Mouse (Mus musculus): ENCODE results near the gene Acot7.
A peak's percentile ranks its signal among the peaks of the same experiment; 100 is the strongest.

The Acot7 gene

GRCm38 (mm10) chr4:152178916-152179705 lies 1.2 kb downstream of the Acot7 start:
- DNase-seq (ENCODE audit: low spot score in 2 of 2) = peak in 1 of 2 experiments; percentile 32

DNA sequence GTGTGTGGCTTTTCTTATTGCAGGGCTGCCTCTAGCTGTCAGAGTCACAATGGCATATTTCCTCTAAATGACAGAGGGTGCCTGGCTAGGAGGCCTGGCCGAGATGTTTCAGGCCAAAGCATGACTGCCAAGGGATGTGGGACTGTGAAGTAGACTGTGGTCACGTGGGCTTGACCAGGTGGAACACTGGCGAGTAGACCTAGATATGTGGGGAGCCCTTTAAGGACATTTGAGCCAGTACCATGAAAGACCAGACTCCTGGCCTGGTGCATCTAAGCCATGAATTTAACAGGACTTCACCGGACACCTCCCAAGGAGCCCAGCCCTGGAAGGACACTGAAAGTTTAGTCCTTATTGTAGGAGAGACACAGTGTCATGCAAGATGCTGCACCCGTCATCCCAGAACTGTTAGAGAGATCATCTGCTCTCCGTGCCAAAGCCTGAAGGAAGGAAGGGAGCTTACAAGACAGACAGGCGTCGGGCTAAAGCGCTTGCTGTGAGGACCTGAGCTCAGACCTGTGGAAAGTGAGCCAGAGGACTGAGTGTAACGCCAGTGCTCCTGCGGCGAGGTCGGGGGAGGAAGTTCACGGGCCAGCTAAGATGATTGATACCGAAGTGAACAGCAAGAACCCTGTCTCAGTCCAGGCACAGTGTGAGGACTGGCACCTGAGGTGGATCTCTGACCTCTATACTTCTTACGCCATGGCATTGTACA lies 2.2 kb downstream of the Acot7 start:
- no peak for DNase-seq (ENCODE audit: low spot score in 2 of 2)

- DNase-seq (ENCODE audit: low spot score in 2 of 2) = no peak
Observed at GRCm38 (mm10) chr4:152182205-152182604, 4.3 kb downstream of the Acot7 start.

DNA sequence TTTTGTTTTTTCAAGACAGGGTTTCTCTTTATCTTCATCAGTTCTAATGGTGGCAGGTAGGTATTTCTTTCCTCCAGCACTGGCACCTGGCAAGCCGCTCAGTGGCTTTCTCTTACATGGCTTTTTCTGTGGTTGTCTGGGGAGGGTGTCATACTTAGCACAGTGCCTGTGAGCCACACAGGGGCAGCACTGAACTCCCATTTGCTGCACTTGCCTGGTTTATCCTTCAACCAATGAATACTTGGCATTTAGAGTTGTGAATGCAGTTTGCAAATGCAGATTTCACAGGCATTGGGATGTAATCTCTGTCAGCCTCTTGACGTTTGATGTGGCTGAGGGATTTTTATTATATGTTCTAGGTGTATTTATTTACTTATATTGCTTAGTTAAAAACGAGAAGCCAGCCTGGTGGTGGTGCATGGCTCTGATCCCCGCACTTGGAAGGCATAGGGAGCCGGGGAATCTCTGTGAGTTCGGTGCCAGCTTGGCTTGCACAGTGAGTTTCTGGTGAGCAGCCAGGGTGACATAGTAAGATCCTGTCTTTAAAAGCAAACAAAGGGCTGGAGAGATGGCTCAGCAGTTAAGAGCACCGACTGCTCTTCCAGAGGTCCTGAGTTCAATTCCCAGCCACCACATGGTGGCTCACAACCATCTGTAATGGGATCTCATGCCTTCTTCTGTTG lies 6.6 kb downstream of the Acot7 start:
- no peak for DNase-seq (ENCODE audit: low spot score in 2 of 2)

GRCm38 (mm10) chr4:152185137-152185509 lies 7.2 kb downstream of the Acot7 start:
- no peak for DNase-seq (ENCODE audit: low spot score in 2 of 2)

GRCm38 (mm10) chr4:152185510-152186204 lies 7.7 kb downstream of the Acot7 start:
- no peak for DNase-seq (ENCODE audit: low spot score in 2 of 2)

DNA sequence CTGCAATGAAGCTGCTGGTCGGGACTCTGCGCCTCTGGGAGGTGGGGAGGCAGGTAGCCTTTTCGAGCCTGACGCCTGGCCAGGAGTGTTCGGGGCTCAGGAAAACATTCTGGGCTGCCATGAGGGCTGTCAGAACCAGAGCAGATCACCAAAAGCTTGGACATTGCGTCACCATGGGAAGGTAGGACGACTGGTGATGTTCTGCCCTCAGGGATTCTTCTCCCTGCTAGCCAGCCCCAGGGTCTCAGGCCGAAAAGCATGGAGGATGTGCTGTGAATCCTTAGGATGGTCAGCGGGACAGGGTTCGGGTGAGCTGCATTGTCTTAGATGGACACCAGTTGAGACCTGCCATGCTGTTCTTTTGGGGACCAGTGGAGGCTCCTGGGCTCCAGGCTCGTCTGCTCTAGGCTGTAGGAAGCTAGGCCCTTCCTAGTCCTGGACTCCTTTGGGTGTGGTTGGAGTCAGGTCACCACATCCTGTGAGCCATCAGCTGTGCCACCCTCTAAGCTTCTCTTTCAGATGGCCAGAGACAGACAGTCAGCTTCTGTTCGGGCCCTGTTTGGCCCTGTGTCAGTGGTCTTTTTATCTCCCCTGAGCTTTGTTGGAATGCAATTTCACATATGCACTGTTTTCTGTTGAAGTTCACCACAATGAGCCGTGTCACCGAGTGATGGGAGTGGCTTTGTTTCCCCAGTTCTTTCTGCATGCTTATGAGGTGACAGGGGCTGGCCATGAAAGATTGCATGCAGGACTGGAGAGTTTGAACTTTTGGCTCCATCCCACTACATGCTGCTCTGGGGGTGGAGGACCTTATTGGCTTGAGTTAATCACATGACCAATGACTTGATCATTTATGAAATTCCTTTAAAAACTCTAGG lies 8.5 kb downstream of the Acot7 start:
- DNase-seq (ENCODE audit: low spot score in 2 of 2) = no peak

- DNase-seq (ENCODE audit: low spot score in 2 of 2) = no peak
Observed at GRCm38 (mm10) chr4:152187142-152187541, 9.2 kb downstream of the Acot7 start.

DNA sequence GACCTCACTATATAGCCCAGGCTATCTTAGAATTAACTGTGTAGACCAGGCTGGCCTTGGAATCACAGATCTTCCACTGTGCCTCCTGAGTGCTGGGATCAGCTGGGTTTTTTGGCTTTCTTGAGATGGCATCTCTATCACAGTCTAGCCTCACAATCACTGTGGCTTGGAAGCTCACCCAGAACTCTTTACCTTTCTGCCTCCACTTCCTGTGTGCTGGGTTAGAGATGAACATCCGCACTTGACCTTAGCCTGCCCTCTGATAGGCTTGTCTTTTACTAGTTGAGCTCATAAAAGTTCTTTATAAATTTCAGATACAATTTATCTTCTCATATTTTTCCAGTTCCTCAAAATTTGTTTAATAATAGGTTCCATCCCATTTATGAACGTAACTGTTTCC lies 10.7 kb downstream of the Acot7 start:
- DNase-seq (ENCODE audit: low spot score in 2 of 2) = no peak

DNA sequence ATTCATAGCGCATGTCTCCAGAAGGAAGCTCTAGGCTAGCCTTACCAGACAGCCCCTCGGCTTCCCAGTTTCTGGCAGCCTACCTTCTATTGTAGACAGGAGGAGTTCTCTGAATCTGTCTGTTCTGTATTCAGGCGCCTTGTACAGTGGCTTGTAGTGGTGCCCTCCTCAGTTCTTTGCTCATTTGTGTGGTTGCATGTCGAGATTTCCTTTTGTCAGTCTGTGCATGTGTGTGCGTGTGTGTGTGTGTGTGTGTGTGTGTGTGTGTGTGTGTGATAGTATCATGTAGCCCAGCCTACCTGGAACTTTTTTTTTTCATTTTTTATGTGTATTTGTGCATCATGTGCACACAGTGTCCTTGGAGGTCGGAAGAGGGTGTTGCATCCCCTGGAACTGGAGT lies 11.1 kb downstream of the Acot7 start:
- no peak for DNase-seq (ENCODE audit: low spot score in 2 of 2)

DNA sequence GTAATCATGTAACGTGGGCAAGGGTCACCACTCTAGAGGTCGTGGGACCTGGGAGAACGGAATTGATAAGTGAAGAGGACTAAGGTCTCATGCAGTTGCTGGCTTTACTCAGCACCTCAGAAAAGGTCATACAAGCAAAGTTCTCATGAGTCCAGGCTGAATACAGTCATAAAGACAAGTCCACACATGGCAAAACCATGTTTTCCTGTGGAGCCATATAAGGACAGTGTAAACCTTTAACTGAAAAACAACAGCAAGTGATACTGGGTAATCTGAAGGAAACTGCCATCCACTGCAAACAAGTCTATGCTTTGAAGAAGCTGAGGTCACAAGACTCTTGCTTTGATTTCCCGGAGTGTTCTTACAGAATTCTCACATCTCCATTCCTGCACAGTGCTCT lies 11.8 kb downstream of the Acot7 start:
- no peak for DNase-seq (ENCODE audit: low spot score in 2 of 2)

DNA sequence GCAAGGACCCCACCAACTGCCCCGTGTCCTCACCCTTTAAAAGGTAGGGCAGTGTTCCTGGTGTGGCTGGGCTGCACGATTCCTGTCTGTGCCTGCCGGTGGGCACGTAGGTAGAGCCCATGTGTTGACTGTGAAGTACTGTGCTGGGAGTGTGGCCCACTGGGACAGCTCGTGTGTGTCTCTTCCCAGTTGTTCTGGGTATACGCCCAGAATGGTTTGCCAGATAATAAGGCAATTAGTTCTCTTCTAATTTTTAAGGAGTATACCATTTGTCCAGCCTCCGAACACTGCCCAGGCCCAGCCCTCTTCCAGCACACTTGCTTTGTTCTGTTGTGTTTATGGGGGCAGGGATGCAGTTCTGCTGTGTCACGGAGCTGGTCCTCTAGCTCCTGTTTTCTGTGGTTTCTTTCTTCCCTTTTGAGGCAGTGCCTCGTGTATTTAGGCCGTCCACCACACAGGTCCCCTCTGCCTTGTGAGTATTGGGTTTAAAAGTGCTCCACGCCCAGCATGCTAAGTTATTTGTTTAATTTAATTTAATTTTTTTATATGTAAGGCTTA lies 12.2 kb downstream of the Acot7 start:
- no peak for DNase-seq (ENCODE audit: low spot score in 2 of 2)

- no peak for DNase-seq (ENCODE audit: low spot score in 2 of 2)
Observed at GRCm38 (mm10) chr4:152190701-152191100, 12.8 kb downstream of the Acot7 start.

GRCm38 (mm10) chr4:152192569-152192968 lies 14.6 kb downstream of the Acot7 start:
- DNase-seq (ENCODE audit: low spot score in 2 of 2) = no peak

- DNase-seq (ENCODE audit: low spot score in 2 of 2) = no peak
Observed at GRCm38 (mm10) chr4:152194476-152195175, 16.7 kb downstream of the Acot7 start.

- no peak for DNase-seq (ENCODE audit: low spot score in 2 of 2)
Observed at GRCm38 (mm10) chr4:152196276-152196675, 18.3 kb downstream of the Acot7 start.

- no peak for DNase-seq (ENCODE audit: low spot score in 2 of 2)
Observed at GRCm38 (mm10) chr4:152197545-152197944, 19.6 kb downstream of the Acot7 start.

DNA sequence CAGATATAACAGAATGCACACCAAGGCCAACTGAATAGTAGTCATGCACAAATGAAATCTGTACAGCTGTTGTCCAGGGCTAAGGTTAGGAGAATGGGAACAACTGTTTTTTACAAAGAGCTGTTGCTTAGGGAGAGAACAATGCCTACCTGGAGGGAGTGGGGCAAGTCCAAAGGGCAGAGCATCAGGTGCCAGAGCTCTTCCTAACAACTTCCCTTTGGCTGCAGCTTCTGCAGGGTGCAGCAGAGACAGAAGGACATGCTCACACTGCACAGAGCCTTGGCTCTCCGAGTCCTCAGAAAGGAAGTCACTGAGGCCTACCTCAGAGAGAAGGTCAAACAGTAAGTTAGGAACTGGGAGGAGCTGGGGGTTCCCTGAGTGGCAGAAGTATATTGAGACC lies 21.7 kb downstream of the Acot7 start:
- no peak for DNase-seq (ENCODE audit: low spot score in 2 of 2)

GRCm38 (mm10) chr4:152201492-152201891 lies 23.6 kb downstream of the Acot7 start:
- DNase-seq (ENCODE audit: low spot score in 2 of 2) = no peak

DNA sequence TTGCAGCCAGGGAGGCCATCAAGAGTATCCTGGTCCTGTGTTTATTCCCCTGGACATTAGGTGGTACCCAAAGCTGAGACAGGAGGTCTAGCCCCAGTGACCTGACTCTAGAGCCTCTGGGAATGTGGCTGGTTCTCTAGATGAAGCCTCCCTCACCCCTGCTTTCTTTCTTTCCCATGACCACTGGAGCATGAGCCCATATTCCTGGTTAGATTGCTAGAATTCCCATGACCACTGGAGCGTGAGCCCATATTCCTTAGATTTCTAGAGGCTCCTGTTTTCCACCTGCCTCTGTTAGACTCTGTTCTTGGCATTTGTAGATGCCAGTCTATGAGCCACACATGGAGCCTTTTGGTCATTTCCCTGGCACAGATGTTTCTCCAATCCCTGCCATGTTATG lies 24.5 kb downstream of the Acot7 start:
- DNase-seq (ENCODE audit: low spot score in 2 of 2) = no peak

All from spleen, postnatal 10 days (tissue).